Mouse (Mus musculus) left cerebral cortex, adult 9 months (tissue): Measurements from ENCODE around the gene Wwox.

Experiments
- DNase-seq, 2 experiments: peaks; one replicate each; pipeline ENCODE4 v3.0.0; 2022; ENCODE audit warnings: low spot score in 2 of 2

Gene Wwox

GRCm38 (mm10) chr8:114731260-114732140, 292.0 kb downstream of the Wwox start:
- no peak for DNase-seq

GRCm38 (mm10) chr8:114743185-114743915, 303.9 kb downstream of the Wwox start:
- no peak for DNase-seq

GRCm38 (mm10) chr8:114746373-114746772, 306.9 kb downstream of the Wwox start:
- DNase-seq = no peak

GRCm38 (mm10) chr8:114751376-114752135, 312.1 kb downstream of the Wwox start:
- DNase-seq = no peak

- no peak for DNase-seq
These were observed 320.2 kb downstream of the Wwox start for GRCm38 (mm10) chr8:114759621-114760020.

- no peak for DNase-seq
These were observed 329.1 kb downstream of the Wwox start for GRCm38 (mm10) chr8:114768536-114768935.

GRCm38 (mm10) chr8:114770856-114771776, 331.7 kb downstream of the Wwox start:
- peak; percentile 10 to 61 for DNase-seq

GRCm38 (mm10) chr8:114772276-114772849, 332.9 kb downstream of the Wwox start:
- no peak for DNase-seq

- peak in 1 of 2 experiments; percentile 30 for DNase-seq
These were observed 334.3 kb downstream of the Wwox start for GRCm38 (mm10) chr8:114773461-114774414.

- DNase-seq = no peak
These were observed 334.9 kb downstream of the Wwox start for GRCm38 (mm10) chr8:114774415-114774775.

- DNase-seq = no peak
These were observed 336.1 kb downstream of the Wwox start for GRCm38 (mm10) chr8:114775543-114775942.

GRCm38 (mm10) chr8:114776696-114777095, 337.2 kb downstream of the Wwox start:
- DNase-seq = no peak

- DNase-seq = no peak
These were observed 338.0 kb downstream of the Wwox start for GRCm38 (mm10) chr8:114777271-114777980.

- no peak for DNase-seq
These were observed 339.5 kb downstream of the Wwox start for GRCm38 (mm10) chr8:114779002-114779401.

- no peak for DNase-seq
These were observed 343.9 kb downstream of the Wwox start for GRCm38 (mm10) chr8:114783321-114783720.

GRCm38 (mm10) chr8:114785834-114786233, 346.4 kb downstream of the Wwox start:
- no peak for DNase-seq

GRCm38 (mm10) chr8:114789616-114790015, 350.2 kb downstream of the Wwox start:
- no peak for DNase-seq

GRCm38 (mm10) chr8:114790754-114791153, 351.3 kb downstream of the Wwox start:
- DNase-seq = no peak

- no peak for DNase-seq
These were observed 354.2 kb downstream of the Wwox start for GRCm38 (mm10) chr8:114793682-114794081.
